Mouse (Mus musculus) lung, postnatal 0 days (tissue): ENCODE data around the gene Slx4ip. TPM values are rescaled to one million over a fixed set of nuclear protein-coding genes. Genes with fewer than 3 reads are reported as not detected.
A peak's percentile ranks its signal among the peaks of the same experiment; 100 is the strongest.

Experiments
- ATAC-seq: fragments of 200-750 bp; cut with Nextera tagmentation; 2 replicates; pipeline ENCODE4 v1.8.0; 2017; ENCODE audit warnings: moderate library complexity
- DNase-seq: peaks from one replicate; pipeline ENCODE4 v3.0.0-alpha.2; 2016; ENCODE audit warnings: low spot score
- H3K27ac ChIP-seq: fragments of 300-500 bp; sonication (generic); 2 replicates; pipeline ENCODE4 v1.5.1; 2014; ENCODE audit warnings: antibody characterized with exemption, mild to moderate bottlenecking, low read length, mixed read lengths
- H3K27me3 ChIP-seq: fragments of 300-500 bp; sonication (generic); replicated peaks from 2 replicates; pipeline ENCODE4 v1.6.1; 2014; ENCODE audit warnings: low read length, mixed read lengths; ENCODE audit not compliant: insufficient read depth
- H3K36me3 ChIP-seq: fragments of 300-500 bp; sonication (generic); 2 replicates; pipeline ENCODE4 v1.6.1; 2014; ENCODE audit warnings: low read length, mixed read lengths; ENCODE audit not compliant: insufficient read depth
- H3K4me1 ChIP-seq: fragments of 300-500 bp; sonication (generic); 2 replicates; pipeline ENCODE4 v1.6.1; 2014; ENCODE audit warnings: antibody characterized with exemption, low read depth, low read length, mixed read lengths; ENCODE audit not compliant: insufficient read depth
- H3K4me2 ChIP-seq: fragments of 300-500 bp; sonication (generic); replicated peaks from 2 replicates; pipeline ENCODE4 v1.6.1; 2014; ENCODE audit warnings: low read depth, mild to moderate bottlenecking, low read length, moderate library complexity, mixed read lengths
- H3K4me3 ChIP-seq: fragments of 300-500 bp; sonication (generic); 2 replicates; pipeline ENCODE4 v1.5.1; 2014; ENCODE audit warnings: low read depth, low read length
- H3K9ac ChIP-seq: fragments of 300-500 bp; sonication (generic); replicated peaks from 2 replicates; pipeline ENCODE4 v1.6.1; 2014; ENCODE audit warnings: low read depth, mild to moderate bottlenecking
- H3K9me3 ChIP-seq: fragments of 300-500 bp; sonication (generic); 2 replicates; pipeline ENCODE4 v1.6.1; 2016; ENCODE audit warnings: low read length, mixed read lengths
- CTCF ChIP-seq: IDR thresholded peaks from 2 replicates; pipeline ENCODE4 v1.5.1; 2016; ENCODE audit warnings: antibody characterized with exemption, mild to moderate bottlenecking
- EP300 ChIP-seq: IDR thresholded peaks from 2 replicates; pipeline ENCODE4 v1.6.1; 2016; ENCODE audit warnings: antibody characterized with exemption, mild to moderate bottlenecking, control low read depth
- WGBS: fragments of 180-500 bp; shearing (Covaris S2); extraction: QIAGEN DNeasy Blood & Tissue Kit; methylation state at CpG from one replicate; pipeline ENCODE4 v1.1.7; 2014; 5-methylcytosine and 5-hydroxymethylcytosine counted together
- polyA plus RNA-seq: library from polyadenylated mRNA; unstranded; fragments of >200 nt; fragmentation: Nextera tagmentation; extraction: Ambion mirVana; gene quantifications from 2 replicates; pipeline ENCODE4 v1.2.1, GENCODE M21; 2015

The Slx4ip gene
- polyA plus RNA-seq, 1 experiment from 2014 or later = 3.1 TPM

DNA sequence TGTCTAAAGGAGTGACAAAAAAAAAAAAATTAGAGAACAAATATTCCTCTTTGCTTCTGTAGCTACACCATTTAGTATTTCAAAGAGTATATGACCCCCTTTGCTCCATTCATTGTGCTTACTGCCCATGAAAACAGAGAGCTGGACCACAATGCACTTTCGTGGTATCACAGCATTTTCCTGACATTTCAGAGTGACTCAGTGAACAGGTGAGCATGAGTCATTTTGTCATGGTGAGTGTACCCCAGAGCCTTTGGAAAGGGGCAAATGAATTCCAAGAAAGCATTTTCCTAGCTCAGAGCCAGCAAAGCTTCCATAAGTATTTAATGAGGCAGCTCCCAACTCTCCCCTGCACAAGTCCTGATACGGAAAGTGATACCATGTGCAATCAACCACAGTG, 153.1 kb downstream of the Slx4ip start:
- Histone ChIP-seq H3K9me3 (no peaks in the 10 kb centered on the region), H3K27me3 (no peaks in the 10 kb centered on the region), H3K4me3 (no peak overlapping the region), H3K4me2 (no peak overlapping the region), H3K9ac (no peak overlapping the region), H3K27ac (no peak overlapping the region), H3K36me3 (no peaks in the 10 kb centered on the region), H3K4me1 (no peaks in the 10 kb centered on the region; the same call in 1 of the 2 replicates)
- no peak for DNase-seq
- 99% methylated on average over 2 of the region's 2 CpGs for WGBS
- TF ChIP-seq CTCF (no peak), EP300 (no peak)
- no peak for ATAC-seq

DNA sequence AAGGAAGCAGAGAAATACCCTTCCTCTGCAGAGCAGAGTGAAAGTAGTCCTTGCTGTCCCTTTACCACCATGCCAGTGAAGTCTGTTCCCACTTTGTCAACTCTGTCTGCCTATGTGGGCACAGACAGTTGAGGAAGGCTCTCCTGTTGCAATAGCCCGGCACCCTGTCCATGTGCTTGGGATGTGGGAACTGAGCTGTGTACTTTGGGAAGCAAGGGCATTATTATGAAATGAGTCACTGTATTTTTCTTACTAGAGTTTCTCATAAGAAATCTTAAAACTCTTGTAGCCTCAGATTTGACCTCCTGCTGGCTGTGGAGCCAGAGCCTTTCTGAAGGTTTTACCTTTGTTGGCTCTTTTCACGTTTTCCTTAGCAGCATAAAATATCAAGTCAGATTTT, 158.3 kb downstream of the Slx4ip start:
- H3K36me3 ChIP-seq = no peaks in the 10 kb centered on the region
- DNase-seq (peak; percentile 53), ATAC-seq (peak; percentile 72)
- H3K27ac ChIP-seq = 0 out of 2 replicates have a peak overlapping the region, but pooled peaks have one; percentile 2
- TF ChIP-seq EP300 = no peak
- H3K4me1 ChIP-seq = no peaks in the 10 kb centered on the region; the same call in 1 of the 2 replicates
- H3K9ac ChIP-seq = no peak overlapping the region
- no peak overlapping the region for H3K4me3 ChIP-seq
- H3K4me2 ChIP-seq = no peak overlapping the region
- H3K9me3 ChIP-seq = no peaks in the 10 kb centered on the region
- WGBS = 37% methylated on average over 2 of the region's 2 CpGs
- H3K27me3 ChIP-seq = no peaks in the 10 kb centered on the region

DNA sequence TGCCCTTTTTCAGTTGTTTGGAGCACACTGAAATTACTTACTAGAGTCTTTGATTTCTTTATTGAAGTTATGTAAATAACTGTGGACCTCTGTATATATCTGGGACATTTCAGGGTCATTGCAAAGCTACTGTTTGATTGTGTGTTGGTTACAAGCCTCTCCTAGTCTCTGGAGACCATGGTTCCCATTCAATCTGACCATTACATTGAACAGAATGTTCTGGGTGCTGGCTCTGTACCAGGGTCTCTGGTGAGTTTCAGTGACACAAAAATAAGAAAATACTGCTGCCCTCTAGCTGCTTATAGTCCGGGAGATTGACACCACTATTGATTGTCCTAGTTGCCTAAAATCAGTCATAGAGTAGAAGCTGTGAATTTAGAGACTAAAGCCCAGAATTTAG, 158.9 kb downstream of the Slx4ip start:
- H3K4me2 ChIP-seq = no peak overlapping the region
- peak; percentile 58 for ATAC-seq

DNA sequence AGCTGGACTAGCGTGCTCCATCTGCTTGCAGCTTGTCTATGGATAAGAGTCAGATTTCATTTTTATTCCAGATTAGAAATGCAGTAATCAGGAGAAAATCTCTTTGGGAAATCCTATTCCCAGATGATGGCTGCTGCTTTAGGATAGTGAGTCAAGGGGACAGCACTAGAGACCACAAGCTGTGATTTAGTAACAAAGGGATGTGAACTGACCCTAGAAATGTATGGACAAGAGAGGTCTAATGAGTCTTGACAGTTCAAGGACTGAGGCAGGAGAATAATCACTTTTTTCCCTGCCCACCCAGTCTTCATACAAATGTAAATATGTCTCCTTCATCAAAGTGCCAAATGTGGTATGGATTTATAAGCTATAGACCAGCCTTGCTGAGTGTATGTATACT, 172.8 kb downstream of the Slx4ip start:
- no peak overlapping the region for H3K4me3 ChIP-seq

More for the DNA sequence above, 158.9 kb downstream of the Slx4ip start:
- Histone ChIP-seq H3K36me3 (no peaks in the 10 kb centered on the region), H3K27me3 (no peaks in the 10 kb centered on the region), H3K4me1 (no peaks in the 10 kb centered on the region; the same call in 1 of the 2 replicates), H3K4me3 (no peak overlapping the region), H3K9me3 (no peaks in the 10 kb centered on the region), H3K27ac (no peak overlapping the region), H3K9ac (no peak overlapping the region)
- TF ChIP-seq CTCF (no peak), EP300 (no peak)
- 57% methylated on average over 1 of the region's 1 CpGs for WGBS
- DNase-seq = no peak

DNA sequence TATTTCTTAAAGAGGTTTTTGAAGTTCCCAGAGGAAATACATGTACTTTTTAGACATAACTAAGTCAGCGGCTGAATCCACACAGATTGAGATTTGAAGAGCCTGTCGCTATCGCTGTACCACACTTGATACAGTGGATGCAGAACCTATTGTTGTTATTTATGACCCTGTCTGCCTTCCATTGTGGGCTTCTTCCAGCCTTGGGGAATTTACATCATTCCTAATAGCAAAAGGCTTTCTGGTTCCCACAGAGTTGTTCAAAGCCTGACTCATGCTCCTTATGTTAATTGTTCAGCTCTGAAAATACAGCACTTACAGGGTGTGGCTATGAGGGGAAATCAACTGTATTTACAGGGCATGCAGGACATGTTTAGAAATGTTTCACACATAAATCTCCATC, 173.5 kb downstream of the Slx4ip start:
- H3K27ac ChIP-seq = no peak overlapping the region; the same call in 1 of the 2 replicates
- no peak for TF ChIP-seq EP300
- no peak for TF ChIP-seq CTCF
- ATAC-seq (no peak), DNase-seq (no peak)
- no peak overlapping the region for H3K4me2 ChIP-seq
- no peak overlapping the region for H3K9ac ChIP-seq
- H3K27me3 ChIP-seq = no peaks in the 10 kb centered on the region
- no peaks in the 10 kb centered on the region for H3K9me3 ChIP-seq
- WGBS = 81% methylated on average over 3 of the region's 3 CpGs
- no peaks in the 10 kb centered on the region for H3K4me1 ChIP-seq
- H3K36me3 ChIP-seq = no peaks in the 10 kb centered on the region
- no peak overlapping the region for H3K4me3 ChIP-seq

More for the DNA sequence above, 172.8 kb downstream of the Slx4ip start:
- TF ChIP-seq CTCF (no peak), EP300 (no peak)
- 97% methylated on average over 1 of the region's 1 CpGs for WGBS
- Histone ChIP-seq H3K9me3 (no peaks in the 10 kb centered on the region), H3K27ac (no peak overlapping the region), H3K27me3 (no peaks in the 10 kb centered on the region), H3K4me1 (no peaks in the 10 kb centered on the region), H3K9ac (no peak overlapping the region), H3K36me3 (no peaks in the 10 kb centered on the region), H3K4me2 (no peak overlapping the region)
- ATAC-seq = no peak
- DNase-seq = no peak

DNA sequence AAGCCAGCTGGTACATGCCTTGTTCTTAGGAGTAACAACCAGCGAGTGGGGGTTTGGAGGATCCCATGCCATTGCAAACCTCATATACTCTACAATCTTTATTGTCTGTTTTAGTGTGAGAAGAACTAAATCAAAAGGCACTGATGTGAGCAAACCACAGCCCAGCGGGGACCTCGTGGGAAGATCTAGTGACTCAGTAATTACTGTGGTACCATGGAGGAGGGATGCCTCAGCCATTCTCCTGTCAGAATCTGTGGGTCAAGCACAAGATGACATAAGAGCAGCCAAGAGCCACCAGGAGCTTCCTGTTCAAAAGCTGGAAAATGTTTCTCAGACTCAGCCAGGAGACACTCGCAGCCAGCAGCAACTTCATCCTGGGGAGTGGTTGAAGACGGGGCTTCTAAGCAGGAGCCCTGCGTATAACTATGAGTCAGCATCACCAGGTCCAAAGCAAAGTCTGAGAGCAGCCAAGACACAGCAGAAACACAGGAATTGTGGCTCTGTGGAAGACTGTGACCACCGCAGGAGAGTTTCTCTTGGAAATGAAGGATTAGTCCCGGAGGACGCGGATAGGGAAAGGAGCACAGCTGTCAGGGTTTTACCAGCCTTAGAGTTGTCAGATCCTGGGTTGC, 176.6 kb downstream of the Slx4ip start:
- Histone ChIP-seq H3K27ac (no peak overlapping the region), H3K4me1 (no peaks in the 10 kb centered on the region), H3K36me3 (no peaks in the 10 kb centered on the region), H3K4me2 (no peak overlapping the region), H3K9me3 (no peaks in the 10 kb centered on the region), H3K4me3 (no peak overlapping the region), H3K9ac (no peak overlapping the region), H3K27me3 (no peaks in the 10 kb centered on the region)
- 83% methylated on average over 10 of the region's 10 CpGs for WGBS
- no peak for TF ChIP-seq EP300
- no peak for TF ChIP-seq CTCF
- ATAC-seq (no peak; the same call in 1 of the 2 replicates), DNase-seq (no peak)
